In the genomic region with DNA sequence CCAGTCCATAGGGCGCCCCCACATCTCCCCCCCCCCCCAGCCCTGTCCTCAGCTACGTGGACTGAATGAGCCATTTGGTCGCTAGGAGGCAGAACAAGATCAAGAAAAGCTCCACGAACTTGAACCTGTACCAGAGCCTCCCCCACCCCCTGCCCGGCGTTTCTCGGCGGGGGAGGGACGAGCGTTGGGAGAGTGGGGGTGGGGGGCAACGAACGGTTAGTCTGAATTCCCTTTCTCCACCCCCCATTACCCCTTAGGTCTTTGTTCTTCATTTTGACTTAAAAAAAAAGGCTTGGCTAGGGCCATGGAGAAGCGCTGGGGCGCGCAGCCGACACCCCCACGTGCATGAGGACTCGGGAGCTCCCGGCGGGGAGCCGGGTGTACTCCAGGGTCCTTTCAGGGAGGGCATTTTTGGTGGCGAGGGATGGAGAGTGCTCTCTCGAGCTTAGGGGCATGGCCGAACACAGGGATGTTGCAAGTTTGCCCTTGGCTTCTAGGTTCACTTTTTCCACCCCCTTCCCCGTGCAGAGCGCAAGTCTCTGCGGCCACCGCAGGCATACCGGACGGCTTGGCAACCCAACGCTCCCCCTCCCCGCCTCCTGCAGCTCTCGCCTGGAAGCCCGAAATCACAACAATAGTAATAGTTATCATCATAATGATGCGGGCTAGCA, we compare ENCODE assay signal across 8 mouse cellular contexts. TPM values are rescaled to one million over a fixed set of nuclear protein-coding genes. Genes with fewer than 3 reads are reported as not detected.
A peak's percentile ranks its signal among the peaks of the same experiment; 100 is the strongest.
DNase-seq lines count a peak whose midpoint lies in the region; ATAC-seq and TF ChIP-seq lines count a peak whose summit lies in the region.

No protein-coding gene starts in this region.

- no peaks in the 10 kb centered on the region for H3K27me3 ChIP-seq in forebrain, embryonic 16.5 days (replicated peaks; ENCODE audit: control insufficient read depth, insufficient read depth, low read length)
- H3K27me3 ChIP-seq in hindbrain, embryonic 16.5 days (replicated peaks; ENCODE audit: control insufficient read depth, insufficient read depth, low read length): no peaks in the 10 kb centered on the region
- H3K27me3 ChIP-seq in limb, embryonic 14.5 days (ENCODE audit: control insufficient read depth, insufficient read depth, low read length): no peaks in the 10 kb centered on the region
- H3K27me3 ChIP-seq in midbrain, embryonic 13.5 days: no peaks in the 10 kb centered on the region

- peak overlapping the region; percentile 63 for H3K4me2 ChIP-seq in forebrain, embryonic 16.5 days (ENCODE audit: low read length)
- peak overlapping the region; percentile 84 for H3K4me2 ChIP-seq in hindbrain, embryonic 16.5 days (ENCODE audit: low read length)
- H3K4me2 ChIP-seq in limb, embryonic 14.5 days (replicated peaks; ENCODE audit: low read depth, low read length, severe bottlenecking): peak overlapping the region; percentile 95
- H3K4me2 ChIP-seq in midbrain, embryonic 13.5 days (replicated peaks): peak overlapping the region; percentile 93

- DNase-seq in CD4-positive, CD25-positive, alpha-beta regulatory T cell, adult 2 months (ENCODE audit: low read depth, low spot score): peak; percentile 41
- DNase-seq in limb, embryonic 14.5 days (ENCODE audit: low spot score): peak; percentile 95
- DNase-seq in spleen, postnatal 10 days (ENCODE audit: low spot score in 2 of 2): peak; percentile 71 to 79

- H3K36me3 ChIP-seq in forebrain, embryonic 16.5 days (ENCODE audit: control insufficient read depth, insufficient read depth): peaks cover 7% of the 10 kb centered on the region
- no peaks in the 10 kb centered on the region for H3K36me3 ChIP-seq in hindbrain, embryonic 16.5 days (ENCODE audit: control insufficient read depth, insufficient read depth, low read length)
- peaks cover 14% of the 10 kb centered on the region for H3K36me3 ChIP-seq in limb, embryonic 14.5 days (ENCODE audit: control insufficient read depth, insufficient read depth, low read length)
- peaks cover 10% of the 10 kb centered on the region for H3K36me3 ChIP-seq in midbrain, embryonic 13.5 days

- no peak overlapping the region for H3K27ac ChIP-seq in bone marrow macrophage, adult 2 months (ENCODE audit: insufficient read depth, low read depth, low read length)
- H3K27ac ChIP-seq in forebrain, embryonic 16.5 days (ENCODE audit: low read length): peak overlapping the region; percentile 99
- peak overlapping the region; percentile 91 for H3K27ac ChIP-seq in hindbrain, embryonic 16.5 days (ENCODE audit: low read depth, low read length)
- peak overlapping the region; percentile 97 for H3K27ac ChIP-seq in limb, embryonic 14.5 days (replicated peaks; ENCODE audit: low read depth, low read length)
- H3K27ac ChIP-seq in midbrain, embryonic 13.5 days: peak overlapping the region; percentile 97

- H3K4me1 ChIP-seq in bone marrow macrophage, adult 2 months (ENCODE audit: control insufficient read depth, insufficient read depth, low read length): peaks cover 4% of the 10 kb centered on the region; the same call in 1 of the 2 replicates
- peaks cover 24% of the 10 kb centered on the region for H3K4me1 ChIP-seq in forebrain, embryonic 16.5 days (replicated peaks; ENCODE audit: control insufficient read depth, insufficient read depth, low read length)
- no peaks in the 10 kb centered on the region; the same call in none of the 2 replicates for H3K4me1 ChIP-seq in hindbrain, embryonic 16.5 days (ENCODE audit: control insufficient read depth, insufficient read depth, low read depth, low read length)
- H3K4me1 ChIP-seq in limb, embryonic 14.5 days (ENCODE audit: control insufficient read depth, insufficient read depth, low read length): peaks cover 16% of the 10 kb centered on the region; the same call in 1 of the 2 replicates
- H3K4me1 ChIP-seq in midbrain, embryonic 13.5 days (replicated peaks): peaks cover 44% of the 10 kb centered on the region

- ATAC-seq in CD4-positive, CD25-positive, alpha-beta regulatory T cell, adult 4 months: no peak
- ATAC-seq in forebrain, embryonic 16.5 days: peak; percentile 64
- ATAC-seq in hindbrain, embryonic 16.5 days: peak; percentile 64
- peak; percentile 64 for ATAC-seq in limb, embryonic 14.5 days (ENCODE audit: low FRiP score, low read depth)
- peak; percentile 55 for ATAC-seq in midbrain, embryonic 13.5 days

- WGBS in forebrain, embryonic 16.5 days: under 1% methylated on average over 34 of the region's 35 CpGs
- 1% methylated on average over 32 of the region's 35 CpGs for WGBS in hindbrain, embryonic 16.5 days
- 0% methylated on average over 34 of the region's 35 CpGs for WGBS in limb, embryonic 14.5 days
- WGBS in midbrain, embryonic 13.5 days: under 1% methylated on average over 35 of the region's 35 CpGs

- TF ChIP-seq CTCF in bone marrow macrophage, adult 2 months (IDR thresholded peaks at IDR 0.05; ENCODE audit: low read depth, low read length): peak; percentile 11; the same call in 1 of the 2 replicates

- peak overlapping the region; percentile 28 for H3K4me3 ChIP-seq in bone marrow macrophage, adult 2 months (ENCODE audit: insufficient read depth, low read length)
- H3K4me3 ChIP-seq in forebrain, embryonic 16.5 days (replicated peaks; ENCODE audit: low read length): peak overlapping the region; percentile 70
- peak overlapping the region; percentile 78 for H3K4me3 ChIP-seq in hindbrain, embryonic 16.5 days (ENCODE audit: low read length)
- H3K4me3 ChIP-seq in limb, embryonic 14.5 days (replicated peaks; ENCODE audit: low read length): peak overlapping the region; percentile 75
- peak overlapping the region; percentile 79 for H3K4me3 ChIP-seq in midbrain, embryonic 13.5 days (replicated peaks)

- no peaks in the 10 kb centered on the region for H3K9me3 ChIP-seq in forebrain, embryonic 16.5 days (ENCODE audit: control insufficient read depth, low read length)
- no peaks in the 10 kb centered on the region for H3K9me3 ChIP-seq in hindbrain, embryonic 16.5 days (ENCODE audit: control insufficient read depth, low read length)
- H3K9me3 ChIP-seq in limb, embryonic 14.5 days (ENCODE audit: control insufficient read depth, low read length): no peaks in the 10 kb centered on the region
- H3K9me3 ChIP-seq in midbrain, embryonic 13.5 days: no peaks in the 10 kb centered on the region

- no peak for TF ChIP-seq POLR2A in bone marrow macrophage, adult 2 months (IDR thresholded peaks at IDR 0.05; ENCODE audit: borderline replicate concordance, low read depth, low read length)
- 0 out of 2 replicates have a peak, but pooled peaks have one; percentile 26 for TF ChIP-seq POLR2A in limb, embryonic 14.5 days (IDR thresholded peaks at IDR 0.05; ENCODE audit: borderline replicate concordance, extremely low read depth, insufficient read depth, insufficient read length)

- peak overlapping the region; percentile 93 for H3K9ac ChIP-seq in forebrain, embryonic 16.5 days (replicated peaks; ENCODE audit: low read depth, low read length)
- peak overlapping the region; percentile 86 for H3K9ac ChIP-seq in hindbrain, embryonic 16.5 days (ENCODE audit: low read depth, low read length)
- H3K9ac ChIP-seq in limb, embryonic 14.5 days (ENCODE audit: low read depth, low read length, severe bottlenecking): peak overlapping the region; percentile 96
- peak overlapping the region; percentile 95 for H3K9ac ChIP-seq in midbrain, embryonic 13.5 days (replicated peaks)

RNA-seq across cellular contexts. Expression of a gene that starts 3.3 kb away (rescaled TPM):
- under 1 TPM; 0.23 to 0.79 TPM for polyA plus RNA-seq in CD4-positive, CD25-positive, alpha-beta regulatory T cell, adult 4 months (2017; shearing (Covaris generic))
- 0.23 and 0.43 TPM in 2 replicates for polyA plus RNA-seq in bone marrow macrophage, adult 2 months (2012; ENCODE audit: insufficient read depth, insufficient read length, missing spikeins)
- polyA plus RNA-seq in forebrain, embryonic 16.5 days (2015; fragmentation: Nextera tagmentation; extraction: Ambion mirVana): 236 and 244 TPM in 2 replicates
- 97.9 and 105 TPM in 2 replicates for polyA plus RNA-seq in hindbrain, embryonic 16.5 days (2015; fragmentation: Nextera tagmentation; extraction: Ambion mirVana)
- polyA plus RNA-seq in limb, embryonic 14.5 days (2012; rRNA removed): 33.8 and 38.2 TPM in 2 replicates
- polyA plus RNA-seq in limb, embryonic 14.5 days (2014; fragmentation: Nextera tagmentation; extraction: Ambion mirVana): 61.7 and 74.9 TPM in 2 replicates
- 97.6 and 102 TPM in 2 replicates for polyA plus RNA-seq in midbrain, embryonic 13.5 days (2015; fragmentation: Nextera tagmentation; extraction: Ambion mirVana)

RNA-seq across cellular contexts. Expression of a gene that starts 6.3 kb away (rescaled TPM):
- polyA plus RNA-seq in CD4-positive, CD25-positive, alpha-beta regulatory T cell, adult 4 months (2017; shearing (Covaris generic)): not detected
- not detected in 2 replicates for polyA plus RNA-seq in bone marrow macrophage, adult 2 months (2012; ENCODE audit: insufficient read depth, insufficient read length, missing spikeins)
- polyA plus RNA-seq in forebrain, embryonic 16.5 days (2015; fragmentation: Nextera tagmentation; extraction: Ambion mirVana): not detected in 2 replicates
- 0.21 TPM in 1 of 2 replicates, not detected in the other for polyA plus RNA-seq in hindbrain, embryonic 16.5 days (2015; fragmentation: Nextera tagmentation; extraction: Ambion mirVana)
- polyA plus RNA-seq in limb, embryonic 14.5 days (2012; rRNA removed): 0.19 TPM in 1 of 2 replicates, not detected in the other
- polyA plus RNA-seq in limb, embryonic 14.5 days (2014; fragmentation: Nextera tagmentation; extraction: Ambion mirVana): not detected in 2 replicates
- not detected in 2 replicates for polyA plus RNA-seq in midbrain, embryonic 13.5 days (2015; fragmentation: Nextera tagmentation; extraction: Ambion mirVana)

Comparison
In these comparisons a context has a peak if more than half of its experiments do, and no peak if none do; other contexts are left out.
1. DNase-seq: peak in every context shown above with its lines; median percentile 95 in limb, embryonic 14.5 days; 75 in spleen, postnatal 10 days; 41 in CD4-positive, CD25-positive, alpha-beta regulatory T cell, adult 2 months.
2. H3K4me3 ChIP-seq: peak in every context shown above with its lines; median percentile 79 in midbrain, embryonic 13.5 days; 78 in hindbrain, embryonic 16.5 days; 75 in limb, embryonic 14.5 days; 70 in forebrain, embryonic 16.5 days; 28 in bone marrow macrophage, adult 2 months.
3. RNA of a gene that starts 3.3 kb away (polyA plus RNA-seq): 236 to 244 TPM in forebrain, embryonic 16.5 days, 97.6 to 102 TPM in midbrain, embryonic 13.5 days, 97.9 to 105 TPM in hindbrain, embryonic 16.5 days and 33.8 to 74.9 TPM in limb, embryonic 14.5 days; 0.23 to 0.79 TPM in CD4-positive, CD25-positive, alpha-beta regulatory T cell, adult 4 months and 0.23 to 0.43 TPM in bone marrow macrophage, adult 2 months; every median in the first group is over 10 times any median in the second.
4. Peak in every context shown above with its lines, with median percentiles within 50 percentile points of each other: H3K4me2 ChIP-seq and H3K9ac ChIP-seq.